Comparison of ENCODE assay signal across 8 mouse cellular contexts in the genomic region with DNA sequence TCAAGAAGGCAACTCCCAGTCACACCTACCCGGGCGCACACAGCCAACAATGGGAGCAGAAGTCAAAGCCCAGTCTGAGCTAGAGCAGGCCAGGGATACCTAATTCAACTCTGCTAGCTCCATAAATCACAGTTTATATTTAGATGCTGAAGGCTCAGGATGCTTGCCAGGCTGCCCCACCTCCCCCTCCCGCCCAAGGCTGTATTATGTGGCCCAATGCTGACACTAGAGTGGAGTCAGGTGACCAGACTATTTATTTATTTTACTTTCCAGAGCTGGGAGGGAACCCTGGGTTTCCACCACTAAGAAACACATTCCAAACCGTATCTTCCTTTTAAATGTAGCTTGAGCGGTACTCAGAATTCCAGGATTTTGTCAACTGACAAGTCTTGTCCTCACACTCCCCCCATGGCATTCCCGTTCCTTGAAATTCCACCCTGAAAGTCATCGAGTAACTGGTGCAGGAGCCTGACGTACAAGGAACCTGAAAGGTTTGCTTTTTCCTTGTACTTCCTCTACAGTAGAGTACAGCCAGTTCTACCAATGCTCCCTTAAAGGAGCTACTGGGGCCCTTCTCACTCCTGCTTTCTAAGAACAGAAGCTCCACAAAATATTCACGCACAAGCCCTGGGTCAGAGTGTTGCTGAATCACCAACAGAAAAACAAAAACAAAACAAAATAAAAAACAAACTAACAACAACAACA. TPM values are rescaled to one million over a fixed set of nuclear protein-coding genes. Genes with fewer than 3 reads are reported as not detected.
DNase-seq lines count a peak whose midpoint lies in the region; ATAC-seq and TF ChIP-seq lines count a peak whose summit lies in the region.

No protein-coding gene starts in this region.

- H3K4me1 ChIP-seq in kidney, adult 2 months (ENCODE audit: control insufficient read depth, insufficient read depth, low read length): no peaks in the 10 kb centered on the region; the same call in 1 of the 2 replicates
- H3K4me1 ChIP-seq in forebrain, embryonic 12.5 days: no peaks in the 10 kb centered on the region

- WGBS in kidney, adult 2 months: 23% methylated on average over 9 of the region's 9 CpGs
- 86% methylated on average over 9 of the region's 9 CpGs for WGBS in forebrain, embryonic 12.5 days

- TF ChIP-seq POLR2A in kidney, adult 2 months (IDR thresholded peaks at IDR 0.05; ENCODE audit: low read depth, low read length): no peak

- H3K36me3 ChIP-seq in kidney, adult 2 months (ENCODE audit: control insufficient read depth, insufficient read depth, low read length): no peaks in the 10 kb centered on the region
- peaks cover 14% of the 10 kb centered on the region for H3K36me3 ChIP-seq in forebrain, embryonic 12.5 days (replicated peaks)

- no peak overlapping the region for H3K9ac ChIP-seq in forebrain, embryonic 12.5 days

- H3K27me3 ChIP-seq in kidney, adult 2 months (replicated peaks; ENCODE audit: control insufficient read depth, insufficient read depth, low read length): no peaks in the 10 kb centered on the region
- H3K27me3 ChIP-seq in forebrain, embryonic 12.5 days: no peaks in the 10 kb centered on the region

- no peak for ATAC-seq in forebrain, embryonic 12.5 days (ENCODE audit: low FRiP score)

- peak; percentile 73 for DNase-seq in adrenal gland, postnatal 10 days
- DNase-seq in gastrocnemius, adult 18-20 months (ENCODE audit: low spot score): peak; percentile 66
- peak; percentile 86 for DNase-seq in kidney, adult 2 months
- DNase-seq in lung, postnatal 36 days: peak; percentile 80
- no peak for DNase-seq in right cerebral cortex, postnatal 10 days (ENCODE audit: low spot score in 2 of 2)
- DNase-seq in right cerebral cortex, postnatal 14 days: no peak
- no peak for DNase-seq in frontal cortex, postnatal 25 days (ENCODE audit: low spot score in 2 of 2)

- H3K4me3 ChIP-seq in kidney, adult 2 months (ENCODE audit: insufficient read depth, low read depth, low read length): no peak overlapping the region
- H3K4me3 ChIP-seq in forebrain, embryonic 12.5 days (replicated peaks): no peak overlapping the region

- peak overlapping the region; percentile 93 for H3K27ac ChIP-seq in kidney, adult 2 months (ENCODE audit: insufficient read depth, low read depth, low read length)
- no peak overlapping the region for H3K27ac ChIP-seq in forebrain, embryonic 12.5 days

- no peak for TF ChIP-seq CTCF in kidney, adult 2 months (conservative IDR thresholded peaks at IDR 0.05; ENCODE audit: insufficient read depth, insufficient read length, low read depth, low read length)

- no peaks in the 10 kb centered on the region for H3K9me3 ChIP-seq in forebrain, embryonic 12.5 days

- no peak overlapping the region for H3K4me2 ChIP-seq in forebrain, embryonic 12.5 days

RNA-seq across cellular contexts. Expression of a gene that starts 51.9 kb away (rescaled TPM):
- total RNA-seq in adrenal gland, postnatal 10 days (2021): 10 to 100 TPM; 67.4 to 75.2 TPM
- 10 to 100 TPM; 21.6 to 31.0 TPM for total RNA-seq in gastrocnemius, adult 18-20 months (2021)
- polyA plus RNA-seq in kidney, adult 2 months (2012; rRNA removed): 58.6 and 65.2 TPM in 2 replicates
- 165 and 171 TPM in 2 replicates for polyA plus RNA-seq in forebrain, embryonic 12.5 days (2016; fragmentation: Nextera tagmentation; extraction: Ambion mirVana)

Comparison
In these comparisons a context has a peak if more than half of its experiments do, and no peak if none do; other contexts are left out.
1. DNase-seq: peak in adrenal gland, postnatal 10 days (single experiment), gastrocnemius, adult 18-20 months (single experiment), kidney, adult 2 months (single experiment) and lung, postnatal 36 days (single experiment); none in right cerebral cortex, postnatal 10 days (0 of 2), right cerebral cortex, postnatal 14 days (single experiment) and frontal cortex, postnatal 25 days (0 of 2).